Mouse (Mus musculus): ENCODE data around the gene Ccnd3.

Gene Ccnd3

DNA sequence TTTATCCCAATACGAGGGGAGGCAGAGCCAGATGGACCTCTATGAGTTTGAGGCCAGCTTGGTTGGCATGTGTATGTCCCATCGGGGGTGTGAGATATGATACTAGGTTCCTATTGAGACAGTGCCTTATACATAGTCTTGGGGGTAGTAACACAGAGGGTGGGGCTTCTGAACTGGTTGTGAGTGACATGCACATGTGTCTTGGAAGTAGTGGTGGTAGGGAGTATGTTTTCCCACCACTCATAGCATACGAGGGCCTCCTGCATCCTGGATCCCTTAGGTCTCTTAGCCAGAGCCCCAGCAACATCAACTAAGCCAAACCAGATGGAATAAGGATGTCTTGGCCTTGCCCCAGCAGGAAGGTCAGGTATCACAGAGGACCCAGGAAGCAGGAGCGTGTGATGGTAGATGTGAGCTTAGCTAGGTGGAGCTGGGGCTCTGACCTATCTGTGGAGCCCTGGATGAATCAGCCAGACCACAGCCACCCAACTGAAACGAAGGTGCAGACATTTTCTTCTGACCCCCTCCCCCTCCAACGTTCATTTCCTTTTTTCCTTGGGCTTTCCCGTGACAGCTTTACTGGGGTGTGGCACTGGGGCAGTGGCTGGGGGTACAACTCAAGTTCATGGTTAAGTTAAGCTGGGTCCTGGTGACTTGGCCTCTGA is 10.5 kb downstream of the Ccnd3 start:
- WGBS, result 89% methylated on average over 7 of the region's 7 CpGs

DNA sequence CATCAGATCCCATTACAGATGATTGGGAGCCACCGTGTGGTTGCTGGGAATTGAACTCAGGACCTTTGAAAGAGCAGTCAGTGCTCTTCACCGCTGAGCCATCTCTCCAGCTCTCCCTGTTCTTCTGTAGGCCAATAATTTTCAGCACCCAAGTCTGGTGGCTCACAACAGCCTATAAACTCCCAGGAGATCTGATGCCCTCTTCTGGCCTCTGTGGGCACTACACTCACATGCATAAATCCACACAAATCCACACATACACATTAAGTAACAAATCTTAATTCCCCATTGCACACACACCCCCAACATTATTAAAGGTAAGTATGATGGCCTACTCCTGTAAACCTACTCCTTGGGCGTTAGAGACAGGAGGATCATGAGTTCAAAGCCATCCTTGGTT is 11.4 kb downstream of the Ccnd3 start:
- 98% methylated on average over 3 of the region's 3 CpGs for WGBS

DNA sequence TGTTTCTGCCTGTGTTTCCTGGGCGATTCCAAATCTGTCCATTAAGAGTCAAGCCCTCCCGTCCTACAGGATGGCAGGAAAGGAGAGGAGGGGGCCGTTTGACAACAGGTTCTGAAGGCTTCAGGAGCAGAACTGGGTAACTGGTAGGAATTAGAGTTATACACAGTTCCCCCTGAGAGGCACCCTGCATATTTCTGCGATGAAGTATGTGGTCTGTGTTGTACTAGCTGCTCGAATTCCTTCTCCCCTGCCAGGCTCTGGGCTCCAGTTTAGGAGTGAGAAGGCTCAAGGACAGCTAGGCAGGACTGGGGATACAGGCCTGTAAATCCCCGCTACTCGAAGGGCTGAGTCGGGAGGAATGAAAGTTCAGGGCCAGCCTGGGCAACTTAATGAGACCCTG is 13.4 kb downstream of the Ccnd3 start:
- WGBS, result 70% methylated on average over 8 of the region's 8 CpGs

DNA sequence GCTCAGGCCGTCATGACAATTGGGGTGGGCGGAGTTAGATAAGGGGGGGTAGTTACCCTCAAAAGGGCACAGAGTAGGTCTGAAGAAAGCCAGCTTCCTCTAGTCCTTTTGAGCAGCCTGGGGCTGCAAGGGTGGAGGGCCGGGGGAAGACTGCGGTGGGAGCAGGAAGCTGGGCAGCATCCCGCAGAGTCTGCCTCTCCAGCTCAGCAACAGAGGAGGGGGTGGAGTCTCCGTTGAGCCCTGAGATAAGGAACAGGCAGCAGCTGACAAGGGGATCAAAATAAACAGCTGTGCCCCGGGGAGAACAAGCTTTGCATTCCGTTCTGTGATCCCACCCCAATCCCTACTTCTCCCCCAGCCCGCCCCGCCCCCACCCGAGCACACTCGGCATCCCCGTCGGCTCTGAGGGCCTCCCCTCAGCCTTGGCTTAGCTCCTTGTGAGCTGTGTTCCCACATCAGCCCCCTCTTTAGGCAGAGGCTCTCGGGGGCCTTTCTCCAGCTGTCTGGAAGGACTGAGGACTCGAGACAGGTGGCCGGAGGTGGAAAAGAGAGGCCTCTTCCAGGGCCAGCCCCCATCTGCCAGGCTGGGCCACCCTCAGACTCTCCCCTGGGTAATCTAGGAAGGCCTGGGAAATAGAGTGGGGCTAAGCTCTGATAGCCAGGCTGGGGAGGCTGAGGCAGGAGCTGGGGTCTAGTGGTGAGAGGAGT is 16.9 kb downstream of the Ccnd3 start:
- 11% methylated on average over 17 of the region's 17 CpGs for WGBS

DNA sequence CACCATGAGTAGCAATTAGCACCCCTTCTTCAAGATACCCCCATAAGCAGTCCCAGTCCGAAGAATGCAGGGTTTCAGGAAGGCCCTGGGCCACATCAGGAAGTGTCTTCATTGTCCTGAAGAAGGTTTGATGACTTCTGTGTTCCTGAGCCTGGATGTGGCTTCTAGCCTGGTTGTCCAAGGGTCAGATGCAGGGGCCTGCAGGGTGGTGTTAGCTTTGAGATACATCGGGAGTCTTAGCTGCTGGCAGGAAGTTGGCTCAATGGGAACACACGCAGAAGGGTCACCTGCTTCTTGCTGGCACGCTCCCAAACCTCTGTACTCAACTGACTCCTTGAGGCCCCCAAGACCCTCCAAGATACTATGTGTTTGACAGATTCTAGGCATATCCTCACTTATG is 17.7 kb downstream of the Ccnd3 start:
- 78% methylated on average over 4 of the region's 4 CpGs for WGBS

DNA sequence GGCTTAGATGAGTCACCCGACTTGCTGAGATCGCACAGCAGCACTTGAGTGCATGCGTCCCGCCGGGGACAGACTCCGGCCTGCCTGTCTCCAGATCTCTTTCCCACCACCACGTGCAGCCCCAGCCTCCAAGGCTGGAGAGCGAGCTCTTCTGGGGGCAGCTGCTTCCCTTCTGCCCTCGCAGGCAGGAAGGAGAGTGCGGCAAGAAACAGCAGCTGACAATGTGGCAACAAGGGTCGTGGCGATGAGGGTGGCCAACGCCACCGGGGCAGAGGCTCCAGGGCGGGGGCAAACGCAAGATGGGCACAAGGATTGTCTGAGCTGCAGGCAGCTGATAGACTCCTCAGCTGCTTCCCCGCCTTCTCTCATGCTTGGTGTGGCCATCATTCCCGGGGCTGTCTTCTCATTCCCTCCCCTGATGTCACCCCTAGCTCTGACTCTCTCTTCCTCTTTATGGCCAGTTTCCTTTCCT is 18.4 kb downstream of the Ccnd3 start:
- WGBS, result 71% methylated on average over 18 of the region's 18 CpGs

DNA sequence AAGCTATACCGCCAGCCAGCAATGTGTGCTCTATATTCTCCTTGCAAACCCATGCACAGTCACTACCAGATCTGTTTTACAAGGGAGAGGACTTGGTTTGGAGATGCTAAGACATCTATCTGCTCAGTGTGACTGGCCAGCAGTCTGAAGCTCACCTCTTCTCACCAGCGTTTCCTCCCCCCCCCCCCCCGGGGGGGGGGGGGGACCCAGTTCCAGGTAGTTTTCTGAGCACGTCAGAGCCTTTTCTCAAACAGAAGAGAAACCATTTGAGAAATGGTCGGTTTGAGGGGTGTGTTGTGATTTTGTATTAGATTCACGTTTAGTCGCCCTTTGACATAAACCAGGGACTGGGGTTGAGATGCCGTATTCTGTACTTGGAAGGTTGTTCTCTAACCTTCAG is 19.2 kb downstream of the Ccnd3 start:
- WGBS, result 79% methylated on average over 8 of the region's 8 CpGs

DNA sequence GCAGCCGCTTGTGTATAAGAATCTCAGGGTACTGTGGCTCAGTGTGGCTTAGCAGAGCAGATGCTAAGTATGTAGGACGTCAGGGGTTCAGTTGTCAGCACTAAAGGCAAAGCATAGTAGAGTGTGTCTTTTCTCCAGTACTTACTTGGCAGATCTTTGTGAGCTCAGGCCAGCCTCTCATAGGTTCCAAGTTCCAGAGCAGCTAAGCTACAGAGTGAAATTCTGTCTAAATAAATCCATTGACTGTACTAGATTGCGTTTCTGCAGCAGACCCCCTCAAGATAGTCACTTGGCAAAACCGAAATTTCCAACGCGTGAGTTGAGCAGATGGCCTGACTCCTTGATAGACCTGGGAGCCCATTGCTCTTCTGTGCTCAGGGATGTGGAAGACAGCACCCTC is 20.1 kb downstream of the Ccnd3 start:
- WGBS, result 69% methylated on average over 6 of the region's 6 CpGs

DNA sequence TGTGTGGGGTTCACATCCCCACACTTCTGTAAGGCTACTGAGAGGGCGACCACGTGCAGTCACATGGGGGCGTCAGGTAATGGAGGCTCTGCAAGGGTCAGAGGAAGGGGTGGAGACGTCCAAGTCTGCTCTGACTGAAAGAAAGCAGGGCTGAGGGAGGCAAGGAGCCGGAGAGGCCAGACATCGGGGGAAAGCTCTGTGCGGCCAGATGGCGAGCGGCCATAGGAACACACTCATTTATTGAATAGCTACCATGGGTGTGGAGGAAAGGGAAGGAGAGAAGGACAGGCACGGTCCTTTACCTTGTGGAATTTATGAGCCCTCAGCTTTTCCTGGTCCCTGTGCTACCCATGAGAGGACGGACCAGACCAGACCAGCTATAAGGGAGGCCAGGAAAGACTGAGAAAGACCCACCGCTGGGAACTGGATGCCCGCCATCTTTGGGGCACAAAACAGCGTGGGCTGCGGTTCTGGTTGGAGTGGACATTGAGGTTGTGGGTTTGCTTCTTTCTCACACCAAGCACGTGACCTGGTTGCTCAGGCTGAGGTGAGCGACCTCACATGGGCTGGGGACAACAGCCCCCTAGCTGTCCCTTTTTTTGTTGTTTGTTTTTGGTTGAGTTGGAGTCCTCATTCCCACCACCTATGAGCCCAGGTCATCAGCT is 22.1 kb downstream of the Ccnd3 start:
- WGBS, result 89% methylated on average over 17 of the region's 17 CpGs

DNA sequence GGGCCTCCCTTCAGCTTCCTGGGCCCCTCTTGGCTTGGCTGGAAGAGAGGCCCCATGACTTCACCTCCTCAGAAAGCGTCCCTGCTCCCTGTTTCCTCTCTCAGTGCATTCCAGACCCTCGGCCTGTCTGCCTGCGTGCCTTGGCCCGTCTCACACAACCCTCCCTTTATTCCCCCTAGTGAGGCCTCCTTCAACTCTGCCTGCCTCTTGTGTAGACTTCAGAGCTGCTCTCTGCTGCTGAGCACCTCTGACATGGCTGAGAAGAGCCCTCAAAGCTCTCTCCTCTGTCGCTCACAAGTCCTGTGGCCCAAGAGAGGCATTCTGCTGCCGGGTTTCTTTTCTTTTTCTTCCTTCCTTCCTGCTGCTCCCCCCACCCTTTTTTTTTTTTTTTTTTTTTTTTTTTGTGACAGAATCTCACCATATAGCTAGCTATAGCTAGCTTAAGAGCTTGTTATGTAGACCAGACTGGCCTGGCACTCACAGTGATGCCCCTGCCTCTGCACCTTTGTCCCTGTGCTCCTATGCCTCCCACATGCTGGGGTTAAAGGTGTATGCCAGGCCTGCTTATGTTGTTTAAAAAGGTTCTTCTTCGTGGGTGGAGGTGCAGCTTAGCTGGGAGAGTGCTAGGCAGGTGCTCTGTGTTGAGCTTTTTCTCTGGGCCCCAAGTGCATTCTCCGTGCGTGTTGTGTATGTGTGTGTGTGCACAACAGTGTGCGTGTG is 22.9 kb downstream of the Ccnd3 start:
- 76% methylated on average over 10 of the region's 10 CpGs for WGBS

DNA sequence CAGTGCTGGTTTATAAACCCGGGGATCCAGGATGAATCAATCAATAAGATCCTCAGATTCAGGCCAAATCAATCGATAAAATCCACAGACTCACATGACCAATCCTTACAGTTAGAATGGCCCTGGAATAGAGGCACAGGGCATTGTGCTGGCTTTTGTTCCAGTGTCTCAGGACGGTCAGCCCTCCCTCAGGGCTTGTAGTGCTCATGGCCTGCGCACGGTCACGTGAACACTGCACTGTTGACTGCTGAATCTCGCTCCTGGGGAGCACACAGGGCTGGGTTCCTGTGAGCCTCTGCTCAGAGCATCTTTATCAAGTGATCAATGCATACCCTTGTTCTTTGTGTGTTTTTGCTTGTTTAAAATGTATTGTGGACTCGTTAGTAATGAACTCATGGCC is 24.1 kb downstream of the Ccnd3 start:
- 75% methylated on average over 8 of the region's 8 CpGs for WGBS

DNA sequence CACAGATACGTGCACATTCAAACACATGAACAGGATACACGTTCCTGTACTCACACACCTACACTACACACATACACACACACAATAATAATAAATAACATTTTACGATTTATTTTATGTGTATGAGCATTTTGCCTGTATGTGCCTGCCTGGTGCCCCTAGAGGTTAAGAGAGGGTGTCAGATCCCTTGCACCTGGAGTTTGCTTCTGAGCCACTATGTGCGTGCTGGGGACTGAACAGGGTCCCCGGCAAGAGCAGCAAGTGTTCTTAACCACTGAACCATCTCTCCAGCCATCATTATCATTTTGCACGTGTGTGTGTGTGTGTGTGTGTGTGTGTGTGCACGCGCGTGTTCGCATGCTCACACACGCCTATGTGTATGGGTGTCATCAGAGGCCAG is 24.7 kb downstream of the Ccnd3 start:
- WGBS, result 93% methylated on average over 11 of the region's 11 CpGs

DNA sequence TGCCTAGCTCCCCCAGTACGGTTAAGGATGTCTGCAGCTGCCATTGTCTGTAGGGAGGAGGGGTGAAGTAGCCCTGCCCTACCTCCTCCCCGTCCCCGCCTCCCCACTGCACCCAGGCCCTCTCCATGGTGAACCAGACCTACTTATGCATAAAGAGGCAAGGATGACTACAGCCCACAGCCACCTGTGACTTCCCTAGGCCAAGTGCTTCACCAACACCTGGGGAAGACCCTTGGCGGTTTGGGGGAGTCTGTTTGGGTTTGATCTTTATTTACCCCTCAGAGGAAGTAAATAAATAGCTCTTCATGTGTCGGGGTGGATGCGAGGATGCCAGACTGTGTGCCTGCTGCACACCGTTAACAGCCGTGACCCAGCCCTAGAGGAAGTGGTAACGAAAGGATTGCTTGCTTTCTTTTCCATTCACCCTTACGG is 26.6 kb downstream of the Ccnd3 start:
- 62% methylated on average over 10 of the region's 10 CpGs for WGBS

DNA sequence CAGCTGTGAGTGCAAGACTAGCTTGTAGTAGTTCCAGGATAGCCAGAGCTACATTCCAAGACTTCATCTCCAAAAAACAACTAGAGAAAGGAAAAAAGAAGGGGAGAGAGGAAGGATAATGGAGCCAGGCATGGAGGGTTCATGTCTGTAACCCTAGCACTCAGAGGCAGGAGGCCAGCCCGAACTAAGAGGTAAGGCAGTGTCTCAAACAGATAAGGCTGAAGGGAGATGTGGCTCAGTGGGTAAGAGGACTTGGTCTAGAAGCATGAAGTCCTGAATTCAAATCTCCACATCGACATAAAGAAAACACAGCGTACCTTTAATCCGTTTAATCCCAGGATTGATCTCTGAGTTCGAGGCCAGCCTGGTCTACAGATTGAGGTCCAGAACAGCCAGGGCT is 27.5 kb downstream of the Ccnd3 start:
- WGBS, result over 99% methylated on average over 5 of the region's 5 CpGs

DNA sequence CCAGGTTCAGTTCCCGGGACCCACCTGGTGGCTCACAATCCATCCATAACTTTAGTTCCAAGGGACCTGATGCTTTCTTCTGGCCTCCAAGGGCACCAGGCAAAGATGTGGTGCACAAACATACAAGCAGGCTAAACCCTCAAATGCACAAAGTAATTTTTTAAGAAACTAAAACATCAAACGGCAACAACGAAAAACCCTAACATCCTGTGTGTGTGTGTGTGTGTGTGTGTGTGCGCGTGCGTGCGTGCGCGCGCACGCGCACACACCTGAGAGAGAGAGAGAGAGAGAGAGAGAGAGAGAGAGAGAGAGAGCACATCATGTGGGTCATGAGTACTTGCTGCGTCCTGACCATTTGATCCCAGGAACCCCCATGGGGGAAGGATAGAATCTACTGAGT is 28.8 kb downstream of the Ccnd3 start:
- WGBS, result 95% methylated on average over 13 of the region's 13 CpGs

DNA sequence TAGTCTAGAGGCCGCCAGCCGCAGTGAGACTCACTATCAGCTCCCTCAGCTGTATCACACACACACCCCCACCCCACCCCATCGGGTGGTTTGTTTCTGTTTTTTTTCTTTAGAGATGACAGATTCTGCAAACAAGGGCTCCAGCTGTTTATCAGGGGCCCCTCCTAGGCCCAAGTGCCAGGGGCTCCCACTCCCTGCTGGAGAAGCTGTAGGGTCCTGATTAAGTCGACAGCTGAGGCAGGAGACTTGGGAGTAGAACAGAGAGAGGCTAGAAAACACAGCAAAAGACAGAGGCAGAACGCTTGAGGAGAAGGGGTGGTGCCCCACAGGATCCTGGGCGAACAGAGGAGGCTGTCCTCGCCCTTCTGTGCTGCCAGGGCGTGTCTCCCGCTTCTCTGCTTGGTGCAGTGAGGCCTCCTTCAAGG is 31.0 kb downstream of the Ccnd3 start:
- WGBS, result 87% methylated on average over 9 of the region's 9 CpGs

DNA sequence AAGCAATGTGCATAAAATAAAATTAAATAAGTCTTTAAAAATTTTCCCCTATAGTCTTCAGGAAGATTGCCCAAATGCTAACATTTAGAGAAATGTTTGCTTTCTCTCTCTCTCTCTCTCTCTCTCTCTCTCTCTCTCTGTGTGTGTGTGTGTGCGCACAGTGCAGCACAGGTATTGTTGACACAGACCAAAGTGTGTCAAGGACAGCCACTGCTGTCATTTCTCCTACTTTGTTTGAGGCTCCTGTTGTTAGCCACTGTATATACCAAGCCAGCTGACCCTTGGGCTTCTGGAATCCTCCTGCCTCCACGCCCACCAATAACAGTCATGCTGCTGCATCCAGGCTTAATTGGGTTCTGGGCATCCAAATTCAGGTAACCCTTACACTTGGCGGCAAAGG is 33.2 kb downstream of the Ccnd3 start:
- 94% methylated on average over 3 of the region's 3 CpGs for WGBS

DNA sequence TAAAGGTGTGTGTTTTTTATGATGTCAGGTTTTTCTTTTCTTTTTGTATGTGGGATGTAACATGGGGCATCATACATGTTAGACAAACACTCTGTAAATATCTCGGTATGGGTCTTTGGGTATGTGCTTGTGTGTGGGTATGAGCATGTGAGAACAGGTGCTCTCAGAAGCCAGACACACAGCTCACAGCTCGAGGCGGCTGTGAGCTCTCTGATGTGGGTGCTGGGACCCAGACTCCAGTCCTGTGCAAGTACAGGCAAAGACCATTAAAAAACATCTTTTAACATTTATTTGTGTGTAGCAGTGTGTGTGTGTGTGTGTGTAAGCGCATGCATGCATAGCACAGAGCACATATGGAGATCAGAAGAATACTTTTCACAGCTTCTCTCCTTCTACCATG is 34.3 kb downstream of the Ccnd3 start:
- WGBS, result 97% methylated on average over 4 of the region's 4 CpGs

DNA sequence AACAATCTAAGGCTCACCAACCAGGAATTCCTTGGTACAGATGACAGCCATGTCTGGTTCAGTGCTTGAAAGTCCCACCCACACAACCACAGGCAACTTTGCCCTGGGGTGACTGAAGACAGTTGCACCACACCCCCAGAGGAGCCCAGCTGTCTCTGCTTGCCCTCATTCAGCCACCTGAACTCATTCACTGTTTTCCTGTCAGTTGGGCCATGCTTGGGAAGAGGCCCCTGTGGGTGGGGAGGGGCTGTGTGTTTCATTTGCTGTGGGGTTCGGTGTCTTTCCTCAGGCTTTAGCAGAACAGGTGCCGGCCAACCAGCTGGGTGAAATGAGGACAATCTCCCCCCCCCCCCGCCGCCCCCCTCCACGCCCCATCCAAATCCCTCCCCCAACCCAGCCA is 37.2 kb downstream of the Ccnd3 start:
- 67% methylated on average over 5 of the region's 5 CpGs for WGBS

DNA sequence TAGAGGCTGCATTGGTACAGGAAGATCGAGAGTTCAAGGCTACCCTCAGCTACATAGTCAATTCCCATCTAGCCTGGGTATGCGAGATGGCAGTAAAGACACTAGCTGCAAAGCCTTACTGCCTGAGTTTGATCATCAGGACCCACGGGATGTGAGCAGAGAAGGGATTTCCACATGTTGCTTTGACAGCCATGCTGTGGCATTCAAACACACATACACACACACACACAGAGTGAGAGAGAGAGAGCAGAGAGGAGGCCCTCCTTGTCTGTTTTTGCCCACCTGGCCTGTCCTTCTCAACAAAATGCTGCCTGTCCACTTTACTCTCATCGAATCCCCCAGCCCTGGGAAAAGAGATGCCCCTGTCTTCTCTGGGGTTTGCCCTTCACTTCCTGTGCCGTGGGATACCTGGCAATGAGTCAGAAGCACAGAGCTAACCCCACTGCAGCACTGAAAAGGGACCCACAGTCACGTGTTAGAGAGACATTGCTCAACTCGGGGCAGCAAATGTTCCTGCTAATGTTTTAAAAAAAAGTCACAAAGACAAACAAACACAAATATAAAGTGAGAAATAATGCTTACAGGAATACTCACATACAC is 38.3 kb downstream of the Ccnd3 start:
- WGBS, result 74% methylated on average over 7 of the region's 7 CpGs

DNA sequence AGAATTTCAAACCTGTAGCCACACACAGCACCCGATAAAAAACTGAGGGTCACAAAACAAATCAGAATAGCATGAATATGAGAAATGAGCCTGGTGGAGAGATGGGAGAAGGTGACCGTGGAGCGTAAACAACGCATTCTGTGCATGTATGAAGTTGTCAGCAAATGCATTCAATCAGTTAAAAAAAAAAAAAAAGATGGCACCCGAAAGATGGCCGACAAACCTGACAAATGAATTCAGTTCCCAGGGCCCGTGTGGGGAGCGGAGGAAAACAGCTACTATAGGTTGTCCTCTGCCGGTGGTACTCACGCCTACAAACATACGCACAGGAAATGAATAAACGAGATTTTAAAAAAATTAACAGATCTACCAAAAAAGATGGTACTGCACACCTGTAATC is 40.3 kb downstream of the Ccnd3 start:
- WGBS, result 87% methylated on average over 12 of the region's 12 CpGs

DNA sequence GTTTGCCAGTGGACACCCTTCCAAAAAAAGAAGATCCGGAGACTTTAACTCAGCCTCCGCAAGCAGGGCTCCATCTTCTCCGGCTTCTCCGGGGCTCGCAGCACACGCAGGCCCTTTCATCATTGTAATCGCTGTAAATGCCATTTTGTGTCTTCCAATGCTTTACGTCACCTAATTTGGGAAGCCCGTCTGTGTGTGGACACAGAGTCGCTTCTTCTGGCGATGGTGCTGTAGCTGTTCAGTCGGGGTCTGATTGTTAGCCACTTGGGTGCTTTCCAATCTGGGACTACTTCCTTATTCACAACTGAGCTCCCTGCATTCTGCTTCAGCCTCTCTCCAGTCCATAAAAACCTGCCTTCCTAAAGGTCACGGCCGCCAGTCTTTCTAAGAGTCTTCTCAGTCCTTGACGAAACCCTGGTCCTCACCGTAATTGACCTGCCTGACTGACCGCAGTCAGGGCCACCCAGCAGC is 41.0 kb downstream of the Ccnd3 start:
- 47% methylated on average over 17 of the region's 17 CpGs for WGBS

Data from cerebral cortex, adult 2 months (tissue).